Mouse (Mus musculus): Measurements from ENCODE around the gene Ptpn18. TPM values are rescaled to one million over a fixed set of nuclear protein-coding genes. Genes with fewer than 3 reads are reported as not detected.
"Not testable (repeated sequence)": the region's sequence is repeated elsewhere in the genome, so short reads cannot be mapped to it uniquely, and the experiment has no call there.

The Ptpn18 gene
- polyA plus RNA-seq, 1 experiment from 2014 or later: 4.9 TPM

DNA sequence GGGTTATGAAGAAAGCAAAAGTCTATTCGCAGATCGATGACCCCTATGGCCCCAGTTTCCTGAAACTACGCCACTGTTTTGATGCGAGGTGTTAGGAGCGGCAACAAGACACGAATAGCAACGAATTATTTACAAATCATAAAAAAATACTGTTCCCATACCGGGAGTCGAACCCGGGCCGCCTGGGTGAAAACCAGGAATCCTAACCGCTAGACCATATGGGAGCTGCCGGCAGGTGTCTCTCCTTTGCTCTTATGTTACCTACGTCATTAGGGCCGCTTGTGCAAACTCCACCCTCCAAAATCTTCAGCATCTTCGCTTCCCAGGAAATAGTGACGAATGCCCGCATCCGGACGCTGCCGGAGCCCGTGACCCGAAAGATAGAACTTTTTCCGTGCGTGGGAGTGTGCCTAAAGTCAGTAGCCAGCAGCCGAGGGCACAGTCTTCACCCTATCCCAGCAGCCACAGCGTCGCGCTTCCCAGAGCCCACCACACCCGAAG lies 24.9 kb upstream of the Ptpn18 start:
- ATAC-seq: peak; percentile 19; the same call in 1 of the 2 replicates
- no peaks in the 10 kb centered on the region for H3K27me3 ChIP-seq (replicated peaks; ENCODE audit: control insufficient read depth, insufficient read depth, low read length)
- H3K4me3 ChIP-seq (ENCODE audit: low read length): peak overlapping the region; percentile 71
- H3K36me3 ChIP-seq (ENCODE audit: control insufficient read depth, insufficient read depth, low read length): no peaks in the 10 kb centered on the region; the same call in 1 of the 2 replicates
- H3K27ac ChIP-seq (ENCODE audit: low read depth, low read length): peak overlapping the region; percentile 91
- H3K9me3 ChIP-seq (ENCODE audit: control insufficient read depth, low read length): peaks cover 15% of the 10 kb centered on the region
- H3K9ac ChIP-seq (ENCODE audit: low read depth, low read length): peak overlapping the region; percentile 78
- under 1% methylated on average over 30 of the region's 30 CpGs for WGBS
- peak overlapping the region; percentile 75 for H3K4me2 ChIP-seq (ENCODE audit: low read length)
- peaks cover 23% of the 10 kb centered on the region for H3K4me1 ChIP-seq (ENCODE audit: control insufficient read depth, insufficient read depth, low read depth, low read length)

DNA sequence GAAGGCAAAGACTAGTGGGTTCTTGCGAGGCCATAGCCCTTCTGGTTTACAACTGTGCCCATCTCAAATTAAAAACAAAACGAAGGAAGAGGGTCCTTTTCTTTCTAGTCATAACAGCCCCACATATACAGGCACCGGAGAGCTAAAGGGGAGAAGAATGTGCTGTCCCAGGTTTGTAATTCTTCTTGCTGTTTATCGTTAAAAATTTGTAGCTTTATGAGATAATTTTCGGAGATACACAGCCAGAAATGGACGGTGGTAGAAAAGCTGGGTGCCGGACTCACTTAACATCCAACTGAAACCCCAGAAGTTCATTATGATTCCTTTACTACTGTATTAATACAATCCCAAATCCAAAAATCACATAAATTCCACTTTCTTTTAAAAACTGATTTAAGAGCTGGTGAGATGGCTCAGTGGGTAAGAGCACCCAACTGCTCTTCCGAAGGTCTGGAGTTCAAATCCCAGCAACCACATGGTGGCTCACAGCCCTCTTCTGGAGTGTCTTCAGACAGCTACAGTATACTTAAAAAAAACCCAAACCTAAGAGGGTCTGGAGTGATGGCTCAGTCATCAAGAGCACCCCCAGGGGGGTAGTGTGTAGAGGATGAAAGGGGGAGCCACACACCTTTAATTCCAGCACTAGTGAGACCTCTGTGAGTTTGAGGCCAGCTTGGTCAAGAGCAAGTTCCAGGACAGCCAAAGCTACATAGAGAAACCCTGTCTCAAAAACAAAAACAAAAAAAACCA lies 24.0 kb upstream of the Ptpn18 start:
- Histone ChIP-seq H3K4me2 (ENCODE audit: low read length) (peak overlapping the region; percentile 75), H3K36me3 (ENCODE audit: control insufficient read depth, insufficient read depth, low read length) (no peaks in the 10 kb centered on the region; the same call in 1 of the 2 replicates), H3K4me3 (ENCODE audit: low read length) (peak overlapping the region; percentile 71), H3K4me1 (ENCODE audit: control insufficient read depth, insufficient read depth, low read depth, low read length) (peaks cover 26% of the 10 kb centered on the region), H3K9ac (ENCODE audit: low read depth, low read length) (peak overlapping the region; percentile 78), H3K27me3 (replicated peaks; ENCODE audit: control insufficient read depth, insufficient read depth, low read length) (no peaks in the 10 kb centered on the region), H3K9me3 (ENCODE audit: control insufficient read depth, low read length) (peaks cover 12% of the 10 kb centered on the region), H3K27ac (ENCODE audit: low read depth, low read length) (peak overlapping the region; percentile 91)
- 31% methylated on average over 8 of the region's 8 CpGs for WGBS
- no peak for ATAC-seq

- Histone ChIP-seq H3K36me3 (ENCODE audit: control insufficient read depth, insufficient read depth, low read length) (no peaks in the 10 kb centered on the region), H3K4me2 (ENCODE audit: low read length) (no peak overlapping the region), H3K27me3 (replicated peaks; ENCODE audit: control insufficient read depth, insufficient read depth, low read length) (no peaks in the 10 kb centered on the region), H3K4me1 (ENCODE audit: control insufficient read depth, insufficient read depth, low read depth, low read length) (peaks cover 31% of the 10 kb centered on the region), H3K9me3 (ENCODE audit: control insufficient read depth, low read length) (peaks cover 4% of the 10 kb centered on the region), H3K9ac (ENCODE audit: low read depth, low read length) (no peak overlapping the region), H3K27ac (ENCODE audit: low read depth, low read length) (no peak overlapping the region), H3K4me3 (ENCODE audit: low read length) (no peak overlapping the region)
- ATAC-seq: no peak
- WGBS: 86% methylated on average over 3 of the region's 3 CpGs
Measured at GRCm38 (mm10) chr1:34436374-34436773, 23.2 kb upstream of the Ptpn18 start.

DNA sequence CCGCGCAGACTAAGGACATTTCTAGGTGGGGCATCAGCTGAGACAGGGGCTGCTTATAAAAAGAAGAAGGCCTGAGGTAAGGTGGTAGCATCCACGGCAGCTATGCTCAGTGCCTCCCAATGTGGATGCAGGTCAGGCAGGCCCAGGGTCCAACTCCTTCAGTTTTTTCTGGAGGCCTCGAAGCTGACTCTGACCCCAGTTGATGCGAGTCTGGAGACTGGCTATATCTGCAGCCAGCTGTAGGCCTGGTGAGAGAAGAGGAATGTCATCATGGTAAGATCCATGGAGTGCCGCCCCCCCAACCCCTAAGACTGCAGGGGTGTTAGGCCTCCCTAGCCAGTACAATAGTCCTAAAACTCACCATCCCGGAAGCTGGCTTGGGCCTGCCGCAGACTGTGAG lies 22.2 kb upstream of the Ptpn18 start:
- H3K36me3 ChIP-seq (ENCODE audit: control insufficient read depth, insufficient read depth, low read length); H3K27me3 ChIP-seq (replicated peaks; ENCODE audit: control insufficient read depth, insufficient read depth, low read length); H3K9ac ChIP-seq (ENCODE audit: low read depth, low read length): not testable (repeated sequence)

GRCm38 (mm10) chr1:34438381-34439051 lies 21.0 kb upstream of the Ptpn18 start:
- Histone ChIP-seq H3K27ac (ENCODE audit: low read depth, low read length) (no peak overlapping the region; the same call in 1 of the 2 replicates), H3K4me2 (ENCODE audit: low read length) (peak overlapping the region; percentile 80), H3K9ac (ENCODE audit: low read depth, low read length) (peak overlapping the region; percentile 65), H3K4me1 (ENCODE audit: control insufficient read depth, insufficient read depth, low read depth, low read length) (peaks cover 22% of the 10 kb centered on the region), H3K36me3 (ENCODE audit: control insufficient read depth, insufficient read depth, low read length) (peaks cover 9% of the 10 kb centered on the region), H3K4me3 (ENCODE audit: low read length) (peak overlapping the region; percentile 83), H3K9me3 (ENCODE audit: control insufficient read depth, low read length) (no peaks in the 10 kb centered on the region), H3K27me3 (replicated peaks; ENCODE audit: control insufficient read depth, insufficient read depth, low read length) (no peaks in the 10 kb centered on the region)
- 42% methylated on average over 17 of the region's 20 CpGs for WGBS
- no peak for ATAC-seq

More for the DNA sequence above, 22.2 kb upstream of the Ptpn18 start:
- H3K9me3 ChIP-seq (ENCODE audit: control insufficient read depth, low read length); H3K4me2 ChIP-seq (ENCODE audit: low read length); H3K27ac ChIP-seq (ENCODE audit: low read depth, low read length); H3K4me3 ChIP-seq (ENCODE audit: low read length); ATAC-seq: not testable (repeated sequence)
- H3K4me1 ChIP-seq (ENCODE audit: control insufficient read depth, insufficient read depth, low read depth, low read length): peaks cover 28% of the 10 kb centered on the region
- WGBS: 98% methylated on average over 8 of the region's 8 CpGs

- Histone ChIP-seq H3K4me1 (ENCODE audit: control insufficient read depth, insufficient read depth, low read depth, low read length) (peaks cover 15% of the 10 kb centered on the region), H3K27me3 (replicated peaks; ENCODE audit: control insufficient read depth, insufficient read depth, low read length) (no peaks in the 10 kb centered on the region), H3K27ac (ENCODE audit: low read depth, low read length) (peak within 1 kb of the TSS; percentile 71), H3K36me3 (ENCODE audit: control insufficient read depth, insufficient read depth, low read length) (peaks cover 17% of the 10 kb centered on the region), H3K4me3 (ENCODE audit: low read length) (peak within 1 kb of the TSS; percentile 83), H3K9ac (ENCODE audit: low read depth, low read length) (peak within 1 kb of the TSS; percentile 73), H3K9me3 (ENCODE audit: control insufficient read depth, low read length) (no peaks in the 10 kb centered on the region), H3K4me2 (ENCODE audit: low read length) (peak within 1 kb of the TSS; percentile 85)
- peak; percentile 95 for ATAC-seq
- WGBS: under 1% methylated on average over 48 of the region's 48 CpGs
Measured at GRCm38 (mm10) chr1:34439215-34439960, 20.2 kb upstream of the Ptpn18 start, which contains the start of the genes Ccdc115 and Imp4. Gene Ccdc115 (minus strand): TSS chr1:34439672. Gene Imp4 (plus strand): TSS chr1:34439851.

DNA sequence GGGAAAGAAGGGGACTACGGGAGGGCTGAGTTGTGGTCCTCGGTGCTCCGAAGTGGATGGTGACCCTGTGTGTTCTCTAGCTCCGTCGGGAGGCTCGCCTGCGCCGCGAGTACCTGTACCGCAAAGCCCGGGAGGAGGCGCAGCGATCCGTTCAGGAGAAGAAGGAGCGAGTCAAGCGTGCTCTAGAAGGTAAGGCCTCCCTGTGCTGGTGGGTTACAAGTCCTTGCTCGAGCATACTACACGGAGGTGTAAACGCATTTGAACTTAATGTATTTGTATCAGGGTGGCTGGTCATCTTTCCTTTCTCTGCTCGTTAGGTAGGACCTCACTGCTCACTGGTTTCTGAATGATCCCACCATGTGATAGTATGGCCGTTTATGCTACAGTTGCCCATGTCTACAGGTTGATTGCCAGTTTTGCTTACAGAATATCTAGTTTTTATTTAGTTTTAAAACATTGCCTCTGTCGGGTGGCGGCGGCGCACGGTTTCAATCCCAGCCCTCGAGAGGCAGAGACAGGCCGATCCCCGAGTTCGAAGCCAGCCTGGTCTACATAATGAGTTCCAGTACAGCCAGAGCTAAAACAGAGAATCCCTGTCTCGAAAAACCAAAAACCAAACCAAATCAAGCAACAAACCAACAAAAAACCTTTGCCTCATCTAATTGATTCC lies 19.5 kb upstream of the Ptpn18 start:
- no peaks in the 10 kb centered on the region for H3K27me3 ChIP-seq (replicated peaks; ENCODE audit: control insufficient read depth, insufficient read depth, low read length)
- peak overlapping the region; percentile 73 for H3K9ac ChIP-seq (ENCODE audit: low read depth, low read length)
- peaks cover 23% of the 10 kb centered on the region for H3K36me3 ChIP-seq (ENCODE audit: control insufficient read depth, insufficient read depth, low read length)
- peak overlapping the region; percentile 85 for H3K4me2 ChIP-seq (ENCODE audit: low read length)
- H3K4me1 ChIP-seq (ENCODE audit: control insufficient read depth, insufficient read depth, low read depth, low read length): peaks cover 15% of the 10 kb centered on the region
- H3K27ac ChIP-seq (ENCODE audit: low read depth, low read length): peak overlapping the region; percentile 67
- peak overlapping the region; percentile 83 for H3K4me3 ChIP-seq (ENCODE audit: low read length)
- H3K9me3 ChIP-seq (ENCODE audit: control insufficient read depth, low read length): no peaks in the 10 kb centered on the region
- WGBS: 8% methylated on average over 31 of the region's 31 CpGs
- peak; percentile 51 for ATAC-seq

GRCm38 (mm10) chr1:34443124-34443523 lies 16.4 kb upstream of the Ptpn18 start:
- no peak overlapping the region for H3K4me2 ChIP-seq (ENCODE audit: low read length)
- WGBS: 92% methylated on average over 6 of the region's 6 CpGs
- H3K27me3 ChIP-seq (replicated peaks; ENCODE audit: control insufficient read depth, insufficient read depth, low read length): no peaks in the 10 kb centered on the region
- H3K9me3 ChIP-seq (ENCODE audit: control insufficient read depth, low read length): no peaks in the 10 kb centered on the region
- no peak overlapping the region for H3K4me3 ChIP-seq (ENCODE audit: low read length)
- peaks cover 12% of the 10 kb centered on the region for H3K4me1 ChIP-seq (ENCODE audit: control insufficient read depth, insufficient read depth, low read depth, low read length)
- no peak overlapping the region for H3K9ac ChIP-seq (ENCODE audit: low read depth, low read length)
- peaks cover 26% of the 10 kb centered on the region for H3K36me3 ChIP-seq (ENCODE audit: control insufficient read depth, insufficient read depth, low read length)
- H3K27ac ChIP-seq (ENCODE audit: low read depth, low read length): no peak overlapping the region
- no peak for ATAC-seq

Data from hindbrain, embryonic 16.5 days (tissue).